Mouse (Mus musculus): ENCODE measurements at regions not wholly inside any gene's neighbourhood (a gene's known extent, or its start where the extent isn't known, plus 50 kb on each side); places are given as distances from the start of the nearest gene placed in this dataset.

- TF ChIP-seq CTCF (IDR thresholded peaks at IDR 0.05; ENCODE audit: control insufficient read depth, insufficient read depth, insufficient replicate concordance, low read depth, low read length) (no peak), POLR2A (IDR thresholded peaks at IDR 0.05; ENCODE audit: control insufficient read depth, low read depth, low read length) (no peak)
Observed at GRCm38 (mm10) chr8:115597226-115597953, 110.2 kb downstream of the Maf start.

Data from testis, adult 2 months (tissue).